Mouse (Mus musculus) 3134 (cell line): ENCODE measurements around the gene Aldh16a1.

ENCODE experiments used
- DNase-seq: peaks from one replicate; pipeline ENCODE4 v3.0.0-alpha.2; 2011; ENCODE audit warnings: low spot score; ENCODE audit not compliant: insufficient read length; ENCODE audit errors: extremely low read depth

The Aldh16a1 gene

GRCm38 (mm10) chr7:45154096-45154992 is at the start of gene Aldh16a1, which contains the start of gene Pih1d1:
TSS of gene Aldh16a1 (minus strand) at chr7:45154584.
TSS of gene Pih1d1 (plus strand) at chr7:45154303.
- peak; percentile 96 for DNase-seq

GRCm38 (mm10) chr7:45202654-45203053 is 48.3 kb upstream of the Aldh16a1 start:
- DNase-seq: no peak

GRCm38 (mm10) chr7:45198961-45199360 is 44.6 kb upstream of the Aldh16a1 start:
- DNase-seq: no peak

- DNase-seq: peak; percentile 38
Observed at GRCm38 (mm10) chr7:45198435-45198834, 44.1 kb upstream of the Aldh16a1 start.

GRCm38 (mm10) chr7:45196994-45197393 is 42.6 kb upstream of the Aldh16a1 start:
- no peak for DNase-seq

GRCm38 (mm10) chr7:45196176-45196535 is 41.8 kb upstream of the Aldh16a1 start:
- no peak for DNase-seq

- no peak for DNase-seq
Observed at GRCm38 (mm10) chr7:45195341-45196175, 41.2 kb upstream of the Aldh16a1 start.

GRCm38 (mm10) chr7:45193871-45194785 is 39.7 kb upstream of the Aldh16a1 start:
- DNase-seq: no peak

GRCm38 (mm10) chr7:45193406-45193805 is 39.0 kb upstream of the Aldh16a1 start:
- DNase-seq: no peak

GRCm38 (mm10) chr7:45192585-45193310 is 38.4 kb upstream of the Aldh16a1 start:
- no peak for DNase-seq

- peak; percentile 41 for DNase-seq
Observed at GRCm38 (mm10) chr7:45191803-45192363, 37.5 kb upstream of the Aldh16a1 start.

GRCm38 (mm10) chr7:45191161-45191560 is 36.8 kb upstream of the Aldh16a1 start:
- DNase-seq: no peak

GRCm38 (mm10) chr7:45190186-45190585 is 35.8 kb upstream of the Aldh16a1 start:
- no peak for DNase-seq

- DNase-seq: no peak
Observed at GRCm38 (mm10) chr7:45189600-45189999, 35.2 kb upstream of the Aldh16a1 start.

GRCm38 (mm10) chr7:45185921-45186320 is 31.5 kb upstream of the Aldh16a1 start:
- DNase-seq: no peak

GRCm38 (mm10) chr7:45183672-45184071 is 29.3 kb upstream of the Aldh16a1 start:
- no peak for DNase-seq

- no peak for DNase-seq
Observed at GRCm38 (mm10) chr7:45182606-45183005, 28.2 kb upstream of the Aldh16a1 start.

- no peak for DNase-seq
Observed at GRCm38 (mm10) chr7:45182199-45182601, 27.8 kb upstream of the Aldh16a1 start.

GRCm38 (mm10) chr7:45181540-45181939 is 27.2 kb upstream of the Aldh16a1 start:
- no peak for DNase-seq
